Mouse (Mus musculus) myocyte (in vitro differentiated cells): Measurements from ENCODE around the gene Agap1. TPM values are rescaled to one million over a fixed set of nuclear protein-coding genes. Genes with fewer than 3 reads are reported as not detected.
A peak's percentile ranks its signal among the peaks of the same experiment; 100 is the strongest.

Source experiments
- H3K27me3 ChIP-seq: one replicate; pipeline ENCODE4 v1.6.1; 2011; ENCODE audit not compliant: control insufficient read depth, insufficient read depth, insufficient read length
- H3K36me3 ChIP-seq: one replicate; pipeline ENCODE4 v1.6.1; 2011; ENCODE audit not compliant: control insufficient read depth, insufficient read depth
- H3K4me2 ChIP-seq: one replicate; pipeline ENCODE4 v1.6.1; 2011; ENCODE audit warnings: low read depth, control low read depth
- H3K4me3 ChIP-seq: one replicate; pipeline ENCODE4 v1.5.1; 2011; ENCODE audit warnings: mild to moderate bottlenecking, control low read depth, moderate library complexity
- H3K79me2 ChIP-seq: one replicate; pipeline ENCODE4 v1.6.1; 2011; ENCODE audit not compliant: control insufficient read depth, insufficient read depth
- H3ac ChIP-seq: one replicate; pipeline ENCODE4 v1.6.1; 2011; ENCODE audit not compliant: control insufficient read depth, insufficient read length
- CEBPB ChIP-seq: IDR thresholded peaks from 2 replicates; pipeline ENCODE4 v1.6.1; 2011; ENCODE audit warnings: mild to moderate bottlenecking, moderate library complexity; ENCODE audit not compliant: poor library complexity, insufficient read depth, severe bottlenecking
- E2F4 ChIP-seq: IDR thresholded peaks from one replicate; pipeline ENCODE4 v1.6.1; 2011; ENCODE audit warnings: mild to moderate bottlenecking, control low read depth, moderate library complexity; ENCODE audit not compliant: insufficient read depth
- MAX ChIP-seq: IDR thresholded peaks from one replicate; pipeline ENCODE4 v1.6.1; 2011; ENCODE audit warnings: low read depth, mild to moderate bottlenecking, control low read depth
- MYOD1 ChIP-seq, 3 experiments: IDR thresholded peaks; one replicate each; pipeline ENCODE4 v1.6.1; 2011; ENCODE audit warnings: control low read depth in 2 of 3, low read depth in 2 of 3, mild to moderate bottlenecking in 2 of 3, moderate library complexity in 1 of 3; ENCODE audit not compliant: insufficient read length in 2 of 3, control insufficient read depth in 1 of 3
- MYOG ChIP-seq, 3 experiments: IDR thresholded peaks; one replicate each; pipeline ENCODE4 v1.6.1; 2011; ENCODE audit warnings: control low read depth in 2 of 3, low read depth in 2 of 3, mild to moderate bottlenecking in 2 of 3; ENCODE audit not compliant: insufficient read length in 2 of 3, control insufficient read depth in 1 of 3, insufficient read depth in 1 of 3
- POLR2A ChIP-seq: IDR thresholded peaks from one replicate; pipeline ENCODE4 v1.6.1; 2011; ENCODE audit warnings: low read depth, mild to moderate bottlenecking, control low read depth, moderate library complexity; ENCODE audit not compliant: insufficient read length
- POLR2AphosphoS2 ChIP-seq: IDR thresholded peaks from one replicate; pipeline ENCODE4 v1.6.1; 2011; ENCODE audit warnings: low read depth, control low read depth; ENCODE audit not compliant: insufficient read length
- REST ChIP-seq: IDR thresholded peaks from one replicate; pipeline ENCODE4 v1.6.1; 2011; ENCODE audit warnings: mild to moderate bottlenecking, control low read depth, moderate library complexity; ENCODE audit not compliant: insufficient read depth, insufficient read length
- SRF ChIP-seq: IDR thresholded peaks from one replicate; pipeline ENCODE4 v1.6.1; 2011; ENCODE audit warnings: low read depth; ENCODE audit not compliant: control insufficient read depth, insufficient read length
- TCF12 ChIP-seq: IDR thresholded peaks from one replicate; pipeline ENCODE4 v1.6.1; 2011; ENCODE audit warnings: mild to moderate bottlenecking, control low read depth; ENCODE audit not compliant: poor library complexity, insufficient read depth, severe bottlenecking
- TCF3 ChIP-seq: IDR thresholded peaks from one replicate; pipeline ENCODE4 v1.6.1; 2011; ENCODE audit warnings: low read depth, control low read depth; ENCODE audit not compliant: insufficient read length
- USF1 ChIP-seq: IDR thresholded peaks from one replicate; pipeline ENCODE4 v1.6.1; 2011; ENCODE audit warnings: low read depth, mild to moderate bottlenecking, control low read depth, moderate library complexity
- polyA plus RNA-seq: library from polyadenylated mRNA; unstranded; fragments of >200 nt; fragmentation: generic; extraction: Trizol; gene quantifications from one replicate; pipeline ENCODE4 v1.2.1, GENCODE M21; 2012; ENCODE audit warnings: missing spikeins

Gene Agap1
- polyA plus RNA-seq, 1 experiment = 48.9 TPM

DNA sequence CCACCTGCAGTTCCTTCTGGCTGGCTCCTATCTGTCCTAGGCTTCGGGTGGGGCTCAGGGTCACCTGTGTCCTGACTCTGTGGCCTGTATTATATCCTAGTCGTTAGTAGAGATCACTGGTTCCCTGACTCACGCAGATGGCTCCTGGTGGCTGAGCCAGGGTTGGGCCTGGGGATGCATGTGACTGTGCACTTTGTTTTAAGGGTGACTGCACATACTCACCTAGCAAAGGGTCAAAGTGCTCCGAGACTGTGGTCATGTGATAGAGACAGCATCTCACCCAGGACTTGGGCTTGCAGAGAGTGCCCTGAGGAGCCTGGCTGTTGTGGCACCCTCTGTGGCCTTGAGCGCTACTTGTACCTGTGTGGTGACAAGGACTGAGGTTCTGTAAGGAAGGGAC, 22.4 kb downstream of the Agap1 start:
- no peaks in the 10 kb centered on the region for H3K27me3 ChIP-seq
- no peak for TF ChIP-seq SRF
- no peak overlapping the region for H3K4me2 ChIP-seq
- no peak overlapping the region for H3ac ChIP-seq
- no peaks in the 10 kb centered on the region for H3K36me3 ChIP-seq
- no peak overlapping the region for H3K4me3 ChIP-seq
- peaks cover 100% of the 10 kb centered on the region for H3K79me2 ChIP-seq

DNA sequence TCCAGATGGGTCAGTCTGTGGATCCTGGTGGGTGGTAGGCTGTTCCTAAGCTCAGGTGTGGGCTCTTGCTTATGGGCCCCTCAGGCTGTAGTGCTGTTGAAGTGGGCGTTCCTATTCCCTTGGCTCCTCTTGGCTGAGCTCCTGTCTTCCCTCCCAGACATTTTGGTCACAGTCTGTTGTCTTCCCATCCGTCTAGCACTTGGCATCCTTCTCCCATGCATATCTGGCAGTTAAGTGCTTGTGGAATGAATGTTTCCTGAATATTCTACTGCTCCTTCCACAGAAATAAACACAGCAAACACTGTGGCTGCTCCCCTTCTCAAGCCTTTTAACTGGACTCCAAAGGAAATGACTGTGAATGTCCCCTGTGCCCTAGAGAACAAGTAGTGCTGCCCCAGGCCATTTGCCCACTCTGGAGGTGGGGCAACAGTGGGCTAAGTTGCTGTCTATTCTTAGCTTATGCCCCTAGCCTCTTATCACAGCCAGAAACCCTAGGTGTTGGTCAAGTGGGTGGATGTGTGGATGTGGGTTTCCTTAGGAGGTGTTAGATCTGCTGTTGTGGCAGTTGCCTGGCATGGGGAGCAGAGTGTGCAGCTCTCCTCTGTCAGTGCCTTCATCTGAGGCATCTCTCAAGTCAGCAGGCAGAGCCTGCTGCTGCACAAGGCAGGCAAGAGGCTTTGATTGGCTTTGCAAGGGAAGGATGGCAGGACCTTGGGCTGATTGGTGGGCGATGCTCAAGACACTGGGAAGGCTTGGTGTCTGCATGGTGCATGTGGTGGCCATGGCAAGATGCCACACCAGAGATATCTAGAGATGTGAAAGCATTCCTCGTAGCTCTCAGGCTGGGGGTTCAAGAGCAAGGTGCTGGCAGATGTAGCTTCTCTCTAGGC, 24.2 kb downstream of the Agap1 start:
- Histone ChIP-seq H3K79me2 (peaks cover 100% of the 10 kb centered on the region), H3K36me3 (no peaks in the 10 kb centered on the region), H3ac (no peak overlapping the region), H3K4me2 (no peak overlapping the region), H3K27me3 (no peaks in the 10 kb centered on the region), H3K4me3 (no peak overlapping the region)
- TF ChIP-seq MYOG (IDR thresholded peaks at IDR 0.05; ENCODE audit: control insufficient read depth in 1 of 3, insufficient read depth in 1 of 3, insufficient read length in 2 of 3, low read depth in 2 of 3) (no peak), POLR2AphosphoS2 (no peak), CEBPB (no peak), POLR2A (no peak), MYOD1 (IDR thresholded peaks at IDR 0.05; ENCODE audit: control insufficient read depth in 1 of 3, insufficient read length in 2 of 3, low read depth in 2 of 3) (no peak), TCF3 (no peak), SRF (no peak), E2F4 (no peak), USF1 (no peak), TCF12 (no peak), MAX (no peak), REST (no peak)

DNA sequence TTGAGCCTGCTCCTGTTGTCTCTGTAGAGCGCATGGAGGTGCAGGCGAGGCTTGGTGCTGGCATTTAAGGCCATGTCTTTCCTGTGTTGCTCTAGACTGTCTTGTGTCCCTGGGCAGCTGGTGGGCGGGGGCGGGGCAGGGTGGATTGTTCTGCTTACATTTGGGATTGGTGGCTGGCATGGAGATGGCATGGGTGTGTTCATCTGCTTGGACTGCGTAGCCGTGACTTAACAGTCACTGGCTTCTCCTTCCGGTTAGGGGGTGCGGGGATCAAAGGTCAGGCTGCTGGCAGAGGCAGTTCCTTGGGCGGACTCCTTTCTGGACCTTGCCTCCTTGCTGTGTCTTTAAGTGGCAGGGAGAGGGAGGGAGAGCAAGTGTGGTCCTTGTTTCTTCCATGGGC, 26.5 kb downstream of the Agap1 start:
- peaks cover 100% of the 10 kb centered on the region for H3K79me2 ChIP-seq
- TF ChIP-seq POLR2A = no peak
- no peak for TF ChIP-seq E2F4
- no peak for TF ChIP-seq SRF
- TF ChIP-seq MYOD1 (IDR thresholded peaks at IDR 0.05; ENCODE audit: control insufficient read depth in 1 of 3, insufficient read length in 2 of 3, low read depth in 2 of 3) = peak in 1 of 3 experiments; percentile 58
- no peak overlapping the region for H3K4me3 ChIP-seq
- H3K4me2 ChIP-seq = no peak overlapping the region
- no peaks in the 10 kb centered on the region for H3K36me3 ChIP-seq
- H3ac ChIP-seq = no peak overlapping the region
- no peaks in the 10 kb centered on the region for H3K27me3 ChIP-seq

DNA sequence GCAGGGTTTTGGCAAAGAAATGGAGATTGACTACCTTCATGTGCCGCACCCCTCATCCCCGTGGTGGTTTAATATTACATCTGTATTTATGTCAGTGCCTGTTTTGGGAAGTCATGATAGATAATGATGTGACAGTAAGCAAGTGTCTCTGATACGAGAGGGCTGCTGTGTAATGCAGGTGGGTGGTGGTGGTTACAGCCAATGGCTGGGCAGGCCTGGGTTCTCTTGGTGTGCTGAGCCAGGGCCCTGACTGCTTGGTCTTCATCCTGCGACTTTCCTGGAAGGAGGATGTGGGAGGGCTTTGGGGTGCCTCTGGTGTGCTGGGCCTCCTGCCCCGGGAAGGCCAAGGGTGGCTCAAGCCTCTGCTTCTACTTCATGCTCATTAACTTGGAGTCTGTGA, 28.2 kb downstream of the Agap1 start:
- H3K36me3 ChIP-seq = no peaks in the 10 kb centered on the region
- H3ac ChIP-seq = no peak overlapping the region
- no peak overlapping the region for H3K4me2 ChIP-seq
- peaks cover 100% of the 10 kb centered on the region for H3K79me2 ChIP-seq
- no peak for TF ChIP-seq TCF12
- TF ChIP-seq MAX = no peak
- TF ChIP-seq E2F4 = no peak
- no peak for TF ChIP-seq POLR2AphosphoS2
- no peak for TF ChIP-seq CEBPB
- no peak for TF ChIP-seq SRF
- no peak for TF ChIP-seq MYOD1 (IDR thresholded peaks at IDR 0.05; ENCODE audit: control insufficient read depth in 1 of 3, insufficient read length in 2 of 3, low read depth in 2 of 3)
- TF ChIP-seq MYOG (IDR thresholded peaks at IDR 0.05; ENCODE audit: control insufficient read depth in 1 of 3, insufficient read depth in 1 of 3, insufficient read length in 2 of 3, low read depth in 2 of 3) = no peak
- no peak for TF ChIP-seq POLR2A
- TF ChIP-seq USF1 = no peak
- no peak for TF ChIP-seq REST
- no peak for TF ChIP-seq TCF3
- no peak overlapping the region for H3K4me3 ChIP-seq
- H3K27me3 ChIP-seq = no peaks in the 10 kb centered on the region

DNA sequence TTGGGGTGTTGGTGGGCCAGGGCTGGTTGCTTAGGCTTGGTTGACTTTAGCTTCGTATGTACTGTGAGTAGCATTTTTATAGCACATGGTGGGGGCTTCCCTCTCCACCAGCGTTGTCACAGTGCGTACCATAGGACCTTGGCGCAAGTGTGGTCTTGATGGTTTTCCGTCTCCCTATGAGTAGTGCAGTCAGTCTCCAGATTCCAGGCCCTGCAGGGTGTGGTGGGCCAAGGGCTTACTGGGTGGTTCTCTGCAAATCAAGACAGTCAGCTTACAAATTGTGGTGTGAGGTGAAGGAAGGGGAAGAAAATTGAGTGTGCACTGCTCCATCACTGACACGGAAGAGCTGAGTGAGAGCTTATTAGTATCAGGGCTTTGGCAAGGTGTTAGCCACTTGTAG, 32.3 kb downstream of the Agap1 start:
- H3K4me2 ChIP-seq = no peak overlapping the region
- no peak for TF ChIP-seq POLR2A
- no peak for TF ChIP-seq CEBPB
- TF ChIP-seq POLR2AphosphoS2 = no peak
- no peak for TF ChIP-seq SRF
- no peak for TF ChIP-seq MYOD1 (IDR thresholded peaks at IDR 0.05; ENCODE audit: control insufficient read depth in 1 of 3, insufficient read length in 2 of 3, low read depth in 2 of 3)
- TF ChIP-seq TCF12 = no peak
- TF ChIP-seq E2F4 = no peak
- TF ChIP-seq MAX = no peak
- TF ChIP-seq USF1 = no peak
- TF ChIP-seq TCF3 = no peak
- TF ChIP-seq MYOG (IDR thresholded peaks at IDR 0.05; ENCODE audit: control insufficient read depth in 1 of 3, insufficient read depth in 1 of 3, insufficient read length in 2 of 3, low read depth in 2 of 3) = no peak
- TF ChIP-seq REST = no peak
- H3K27me3 ChIP-seq = no peaks in the 10 kb centered on the region
- peaks cover 100% of the 10 kb centered on the region for H3K79me2 ChIP-seq
- H3K4me3 ChIP-seq = no peak overlapping the region
- no peaks in the 10 kb centered on the region for H3K36me3 ChIP-seq
- H3ac ChIP-seq = no peak overlapping the region
